Comparison of ENCODE assay signal across 15 mouse cellular contexts in genomic region chr7:29465736-29466135, GRCm38 (mm10).
"Had no signal": no experiment of that assay in that cellular context is flagged by ENCODE, and none has a peak within 500 bp of the region (broad histone marks: within the 10 kb centered on the region; RNA-seq: fewer than 3 reads in every experiment).

No protein-coding gene starts in this region.

- H3K9me3 ChIP-seq: limb, embryonic 12.5 days; liver, embryonic 13.5 days; lung, embryonic 15.5 days; midbrain, embryonic 12.5 days had no signal

- H3K9ac ChIP-seq: limb, embryonic 12.5 days; liver, embryonic 13.5 days; liver, postnatal 0 days; lung, embryonic 15.5 days; midbrain, embryonic 12.5 days had no signal

- DNase-seq: kidney, adult 9 months; kidney, postnatal 4 days; liver; liver, embryonic 13.5 days; liver, postnatal 0 days; lung, postnatal 14 days; thymus, postnatal 4 days had no signal

- H3K4me3 ChIP-seq: limb, embryonic 12.5 days; liver, embryonic 13.5 days; lung, embryonic 15.5 days; megakaryocyte, embryonic 14.5 days; midbrain, embryonic 12.5 days had no signal

- H3K27ac ChIP-seq: kidney, postnatal 0 days; limb, embryonic 12.5 days; liver, embryonic 13.5 days; macrophage; midbrain, embryonic 12.5 days; stomach, postnatal 0 days had no signal

- H3K27me3 ChIP-seq: limb, embryonic 12.5 days; liver, embryonic 13.5 days; lung, embryonic 15.5 days; midbrain, embryonic 12.5 days had no signal

- H3K36me3 ChIP-seq: liver, embryonic 13.5 days; lung, embryonic 15.5 days; midbrain, embryonic 12.5 days had no signal

- ATAC-seq: liver, postnatal 0 days; midbrain, embryonic 16.5 days had no signal

- H3K4me2 ChIP-seq: limb, embryonic 12.5 days; liver, embryonic 13.5 days; lung, embryonic 15.5 days; midbrain, embryonic 12.5 days had no signal

- H3K4me1 ChIP-seq: megakaryocyte, embryonic 14.5 days had no signal
